Mouse (Mus musculus): Measurements from ENCODE around the gene Lsm3. TPM values are rescaled to one million over a fixed set of nuclear protein-coding genes. Genes with fewer than 3 reads are reported as not detected.
"Not testable (repeated sequence)": the region's sequence is repeated elsewhere in the genome, so short reads cannot be mapped to it uniquely, and the experiment has no call there.

Gene Lsm3
- 51.3 and 51.8 TPM in 2 replicates for polyA plus RNA-seq (2012; rRNA removed)

DNA sequence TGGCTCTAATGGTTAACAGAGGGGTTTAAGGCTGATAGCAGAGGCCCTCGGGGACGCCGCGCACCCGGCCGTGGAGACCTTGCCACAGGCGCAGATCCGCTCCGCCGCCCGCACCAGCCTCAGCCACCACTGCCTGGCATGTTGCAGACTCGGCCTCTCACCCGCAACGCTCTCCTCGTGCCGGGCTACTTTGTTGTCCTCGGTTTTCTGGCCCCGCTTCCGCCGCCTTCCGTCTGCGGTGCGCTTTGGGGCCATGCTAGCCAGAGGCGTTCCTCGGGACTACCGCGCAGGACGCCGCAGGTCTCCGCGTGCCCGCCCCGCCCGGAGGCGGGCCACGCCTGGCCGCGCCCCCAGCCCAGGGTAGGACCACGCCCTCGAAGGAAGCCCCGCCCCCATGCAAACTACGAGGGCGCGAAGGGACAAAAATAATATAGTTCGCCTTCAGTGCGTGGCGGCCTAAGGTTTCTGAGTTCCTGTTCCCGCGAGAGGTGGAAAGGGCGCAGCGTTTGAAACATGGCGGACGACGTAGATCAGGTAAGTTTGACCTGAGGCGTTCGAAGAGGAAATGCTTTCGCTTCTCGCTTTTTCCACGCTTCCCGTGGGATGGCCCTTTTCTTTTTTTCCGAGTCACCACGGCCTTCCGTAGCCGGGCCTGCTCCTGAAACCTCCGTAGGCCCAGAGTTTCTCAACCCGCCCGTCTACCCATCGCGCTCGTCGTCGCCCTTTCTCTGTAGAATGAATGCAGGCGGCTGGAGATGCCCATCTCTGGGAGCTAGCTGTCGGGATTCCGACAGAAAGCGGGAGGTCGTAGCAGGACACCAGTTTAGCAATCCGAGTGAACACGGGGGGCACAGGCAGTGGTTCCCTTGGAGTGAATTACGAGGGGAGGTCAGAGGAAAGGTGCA lies at the start of gene Lsm3, which contains the start of gene Xpc:
Gene Lsm3, plus strand, starts transcription at position 384 of the 905 bp plus-strand sequence.
Gene Xpc, minus strand, starts transcription at position 344 of the 905 bp plus-strand sequence.
- WGBS = under 1% methylated on average over 80 of the region's 80 CpGs
- H3K27me3 ChIP-seq (ENCODE audit: control insufficient read depth, insufficient read depth, low read length) = no peaks in the 10 kb centered on the region
- 0 out of 2 replicates have a peak within 1 kb of the TSS, but pooled peaks have one; percentile 8 for H3K27ac ChIP-seq (ENCODE audit: insufficient read depth, low read length)
- H3K4me1 ChIP-seq (ENCODE audit: control insufficient read depth, insufficient read depth, low read length) = peaks cover 3% of the 10 kb centered on the region
- peak within 1 kb of the TSS; percentile 74 for H3K4me3 ChIP-seq (replicated peaks; ENCODE audit: insufficient read depth, low read depth, low read length)
- peak; percentile 98 to 99 for DNase-seq
- TF ChIP-seq POLR2A (IDR thresholded peaks at IDR 0.05; ENCODE audit: borderline replicate concordance, insufficient read depth, low read length) (peak; percentile 63; the same call in 1 of the 2 replicates), CTCF (IDR thresholded peaks at IDR 0.05; ENCODE audit: borderline replicate concordance, insufficient read depth, low read depth, low read length) (no peak)

DNA sequence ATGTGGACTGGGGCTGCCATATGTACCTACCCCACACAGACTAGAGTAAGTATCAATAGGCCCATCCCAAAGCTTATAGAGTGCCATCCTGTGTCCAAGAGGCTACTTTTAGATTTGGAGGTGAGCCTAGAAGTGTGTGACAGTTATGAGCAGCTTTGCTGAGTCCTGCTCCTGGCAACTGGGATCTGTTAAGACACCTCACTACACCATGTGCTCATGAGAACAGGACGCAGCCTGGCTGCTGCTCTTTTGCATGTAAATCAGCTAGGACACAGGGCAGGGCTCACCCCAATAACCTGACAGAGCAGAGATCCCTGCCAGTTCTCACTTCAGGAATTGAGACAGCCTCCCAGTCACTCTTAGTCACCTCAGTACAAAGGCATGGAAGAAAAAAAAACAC lies 48.6 kb upstream of the Lsm3 start:
- H3K4me3 ChIP-seq (replicated peaks; ENCODE audit: insufficient read depth, low read depth, low read length) = no peak overlapping the region
- 71% methylated on average over 1 of the region's 1 CpGs for WGBS

DNA sequence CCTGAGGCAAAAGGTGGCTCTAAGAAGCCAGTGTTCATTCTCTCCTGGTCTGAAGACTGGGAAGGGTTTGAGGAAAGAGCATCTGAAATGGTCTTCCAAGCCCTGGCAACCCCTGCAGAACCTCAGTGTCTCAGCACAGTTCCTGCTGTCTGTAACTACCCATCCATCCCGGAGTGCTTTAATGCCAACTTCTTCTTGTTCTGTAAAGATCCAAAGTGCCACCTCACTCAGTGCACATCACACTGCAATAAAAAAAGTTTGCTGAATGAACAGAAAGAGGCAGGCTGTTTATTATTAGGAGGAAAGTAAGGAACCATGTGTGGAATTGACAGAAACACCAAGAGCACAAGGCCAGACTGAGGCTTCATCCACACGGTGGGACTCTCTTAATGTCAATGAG lies 45.0 kb upstream of the Lsm3 start:
- Histone ChIP-seq H3K4me3 (replicated peaks; ENCODE audit: insufficient read depth, low read depth, low read length) (no peak overlapping the region), H3K4me1 (ENCODE audit: control insufficient read depth, insufficient read depth, low read length) (peaks cover 2% of the 10 kb centered on the region; the same call in 1 of the 2 replicates), H3K27ac (ENCODE audit: insufficient read depth, low read length) (no peak overlapping the region), H3K27me3 (ENCODE audit: control insufficient read depth, insufficient read depth, low read length) (no peaks in the 10 kb centered on the region)
- 89% methylated on average over 2 of the region's 2 CpGs for WGBS
- no peak for DNase-seq
- TF ChIP-seq POLR2A (IDR thresholded peaks at IDR 0.05; ENCODE audit: borderline replicate concordance, insufficient read depth, low read length) (no peak), CTCF (IDR thresholded peaks at IDR 0.05; ENCODE audit: borderline replicate concordance, insufficient read depth, low read depth, low read length) (no peak)

More for the DNA sequence above, 48.6 kb upstream of the Lsm3 start:
- Histone ChIP-seq H3K4me1 (ENCODE audit: control insufficient read depth, insufficient read depth, low read length) (0 out of 2 replicates have a peak, but pooled peaks cover under 1% of the 10 kb centered on the region), H3K27me3 (ENCODE audit: control insufficient read depth, insufficient read depth, low read length) (no peaks in the 10 kb centered on the region), H3K27ac (ENCODE audit: insufficient read depth, low read length) (no peak overlapping the region)
- DNase-seq = no peak
- TF ChIP-seq CTCF (IDR thresholded peaks at IDR 0.05; ENCODE audit: borderline replicate concordance, insufficient read depth, low read depth, low read length) (no peak), POLR2A (IDR thresholded peaks at IDR 0.05; ENCODE audit: borderline replicate concordance, insufficient read depth, low read length) (no peak)

DNA sequence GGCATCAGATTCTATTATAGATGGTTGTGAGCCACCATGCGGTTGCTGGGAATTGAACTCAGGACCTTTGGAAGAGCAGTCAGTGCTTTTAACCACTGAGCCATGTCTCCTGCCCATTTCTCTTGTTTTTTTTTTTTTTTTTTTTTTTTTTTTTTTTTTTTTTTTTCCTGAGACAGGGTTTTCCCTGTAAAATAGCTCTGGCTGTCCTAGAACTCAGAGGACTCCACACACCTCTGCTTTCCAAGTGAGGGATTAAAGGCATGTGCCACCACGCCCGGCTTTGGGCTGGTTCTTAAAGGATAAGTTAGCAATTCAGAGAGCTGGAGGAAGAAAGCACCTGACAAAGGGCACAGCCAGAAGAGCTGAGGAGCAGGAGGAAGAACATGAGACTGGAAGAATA lies 44.3 kb upstream of the Lsm3 start:
- WGBS = 93% methylated on average over 3 of the region's 3 CpGs
- DNase-seq; H3K27me3 ChIP-seq (ENCODE audit: control insufficient read depth, insufficient read depth, low read length); H3K4me1 ChIP-seq (ENCODE audit: control insufficient read depth, insufficient read depth, low read length); H3K27ac ChIP-seq (ENCODE audit: insufficient read depth, low read length); H3K4me3 ChIP-seq (replicated peaks; ENCODE audit: insufficient read depth, low read depth, low read length): not testable (repeated sequence)

DNA sequence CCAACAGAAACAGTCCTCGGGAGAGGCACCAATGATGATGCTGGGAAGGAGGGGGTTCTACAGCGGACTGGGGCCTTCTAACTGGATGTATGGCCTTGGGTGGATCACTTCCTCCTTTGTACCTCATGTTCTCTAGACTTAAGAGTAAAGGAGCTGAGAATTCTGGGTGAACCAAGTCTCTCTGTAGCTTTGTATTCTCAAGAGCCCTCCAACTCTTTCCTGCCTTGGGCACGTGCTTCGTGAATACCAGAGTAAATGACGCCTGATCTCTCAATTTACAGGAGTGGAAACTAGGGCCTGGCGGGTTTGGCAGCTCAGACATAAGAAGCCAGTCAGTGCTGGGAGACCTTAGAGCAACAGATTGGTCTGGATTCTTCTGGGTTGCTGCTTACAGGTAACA lies 43.4 kb upstream of the Lsm3 start:
- H3K4me1 ChIP-seq (ENCODE audit: control insufficient read depth, insufficient read depth, low read length) = peaks cover 2% of the 10 kb centered on the region; the same call in 1 of the 2 replicates
- H3K27ac ChIP-seq (ENCODE audit: insufficient read depth, low read length) = no peak overlapping the region
- DNase-seq = peak in 1 of 2 experiments; percentile 17
- WGBS = 49% methylated on average over 6 of the region's 6 CpGs
- no peaks in the 10 kb centered on the region for H3K27me3 ChIP-seq (ENCODE audit: control insufficient read depth, insufficient read depth, low read length)
- H3K4me3 ChIP-seq (replicated peaks; ENCODE audit: insufficient read depth, low read depth, low read length) = peak overlapping the region; percentile 70
- TF ChIP-seq CTCF (IDR thresholded peaks at IDR 0.05; ENCODE audit: borderline replicate concordance, insufficient read depth, low read depth, low read length) (no peak), POLR2A (IDR thresholded peaks at IDR 0.05; ENCODE audit: borderline replicate concordance, insufficient read depth, low read length) (no peak)

DNA sequence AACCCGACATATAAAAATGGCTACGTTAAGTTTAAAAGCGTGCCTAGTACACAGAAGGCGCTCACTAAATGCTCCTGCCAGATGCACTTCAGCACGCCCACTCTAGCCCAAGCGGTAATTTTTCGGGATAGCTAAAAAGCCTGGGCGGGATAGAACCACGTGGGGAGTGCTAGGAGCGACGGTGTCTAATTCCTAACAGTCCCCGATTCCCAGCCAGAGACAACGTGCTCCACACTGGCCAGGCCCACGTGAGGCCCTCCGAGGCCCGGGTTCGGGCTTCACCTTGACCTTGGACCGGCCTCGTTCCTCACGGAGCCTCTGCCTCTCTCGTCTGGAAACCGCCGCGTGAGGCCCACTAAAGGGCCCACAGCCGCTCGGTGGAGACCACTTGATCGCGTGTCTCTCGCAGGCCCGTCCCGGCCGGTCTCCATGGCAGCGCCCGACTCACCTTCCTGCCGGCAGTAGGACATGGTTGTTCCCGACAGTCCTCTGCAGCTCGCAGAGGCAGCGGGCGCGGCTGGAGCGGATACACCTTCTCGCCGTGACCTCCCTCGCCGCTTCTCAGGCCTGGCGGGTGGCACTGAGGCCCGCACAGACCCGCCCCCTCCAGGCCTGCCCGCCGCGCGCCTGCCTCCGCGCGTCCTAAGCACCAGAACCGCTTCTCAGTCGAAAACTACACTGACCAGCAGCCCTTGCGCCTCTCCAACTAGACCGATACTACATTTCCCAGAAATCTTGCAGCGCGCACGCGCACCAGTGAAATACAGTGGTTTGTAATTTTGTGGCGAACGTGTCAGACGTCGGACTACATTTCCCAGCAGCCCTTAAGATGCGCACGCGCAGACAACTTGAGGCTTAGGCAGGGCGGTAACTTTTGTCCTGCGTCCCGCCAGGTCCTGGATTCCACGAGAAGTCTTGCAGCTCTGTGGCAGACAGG lies 42.6 kb upstream of the Lsm3 start, which contains the start of the genes Chchd4 and Tmem43:
Gene Chchd4, minus strand, starts transcription at position 679 of the 937 bp plus-strand sequence.
Gene Tmem43, plus strand, starts transcription at position 836 of the 937 bp plus-strand sequence.
- peak; percentile 99 to 100 for DNase-seq
- no peaks in the 10 kb centered on the region for H3K27me3 ChIP-seq (ENCODE audit: control insufficient read depth, insufficient read depth, low read length)
- peaks cover 2% of the 10 kb centered on the region; the same call in 1 of the 2 replicates for H3K4me1 ChIP-seq (ENCODE audit: control insufficient read depth, insufficient read depth, low read length)
- peak within 1 kb of the TSS; percentile 85 for H3K4me3 ChIP-seq (replicated peaks; ENCODE audit: insufficient read depth, low read depth, low read length)
- WGBS = under 1% methylated on average over 74 of the region's 74 CpGs
- no peak for TF ChIP-seq CTCF (IDR thresholded peaks at IDR 0.05; ENCODE audit: borderline replicate concordance, insufficient read depth, low read depth, low read length)
- peak; percentile 51 for TF ChIP-seq POLR2A (IDR thresholded peaks at IDR 0.05; ENCODE audit: borderline replicate concordance, insufficient read depth, low read length)
- H3K27ac ChIP-seq (ENCODE audit: insufficient read depth, low read length) = 0 out of 2 replicates have a peak within 1 kb of the TSS, but pooled peaks have one; percentile 8

DNA sequence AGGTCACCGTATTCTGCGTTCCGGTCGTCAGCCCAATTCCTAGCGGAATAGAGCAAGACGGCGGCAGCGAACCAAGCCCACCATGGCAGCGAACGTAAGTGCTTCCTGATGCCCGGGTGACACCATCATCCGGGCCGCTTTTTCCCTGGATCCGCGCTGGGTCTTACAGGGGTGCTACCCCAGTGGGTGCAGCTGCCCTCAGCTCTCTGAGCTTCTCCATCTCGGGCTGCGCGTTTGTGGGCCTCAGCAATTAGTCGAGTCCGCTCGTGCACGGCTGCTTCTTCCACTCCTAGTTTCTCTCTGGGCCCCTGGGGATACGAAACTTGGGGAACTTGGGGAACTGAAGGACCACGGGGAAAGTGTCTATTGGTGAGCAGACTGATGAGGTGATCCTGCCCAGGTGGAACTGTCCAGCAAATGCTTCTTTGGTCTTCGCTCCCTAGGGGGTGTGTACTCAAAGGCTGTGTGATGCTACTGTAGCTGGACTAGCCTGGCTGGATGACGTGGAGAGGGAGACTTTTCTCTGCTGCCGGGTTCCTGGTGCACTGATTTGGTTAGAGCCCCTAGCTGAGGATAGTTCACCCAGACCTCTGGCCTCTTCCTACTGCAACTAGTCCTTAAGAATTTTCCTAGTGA lies 41.8 kb upstream of the Lsm3 start:
- H3K4me3 ChIP-seq (replicated peaks; ENCODE audit: insufficient read depth, low read depth, low read length) = peak overlapping the region; percentile 85
- no peak for DNase-seq
- H3K4me1 ChIP-seq (ENCODE audit: control insufficient read depth, insufficient read depth, low read length) = peaks cover 2% of the 10 kb centered on the region; the same call in 1 of the 2 replicates

More for the DNA sequence above, 41.8 kb upstream of the Lsm3 start:
- Histone ChIP-seq H3K27me3 (ENCODE audit: control insufficient read depth, insufficient read depth, low read length) (no peaks in the 10 kb centered on the region), H3K27ac (ENCODE audit: insufficient read depth, low read length) (no peak overlapping the region)
- under 1% methylated on average over 27 of the region's 27 CpGs for WGBS
- no peak for TF ChIP-seq POLR2A (IDR thresholded peaks at IDR 0.05; ENCODE audit: borderline replicate concordance, insufficient read depth, low read length)
- no peak for TF ChIP-seq CTCF (IDR thresholded peaks at IDR 0.05; ENCODE audit: borderline replicate concordance, insufficient read depth, low read depth, low read length)
